Mouse (Mus musculus) liver, adult 2 months (tissue): ENCODE measurements at regions not wholly inside any gene's neighbourhood (a gene's known extent, or its start where the extent isn't known, plus 50 kb on each side); places are given as distances from the start of the nearest gene placed in this dataset.
A peak's percentile ranks its signal among the peaks of the same experiment; 100 is the strongest.

Experiments used
- DNase-seq: peaks from one replicate; pipeline ENCODE4 v3.0.0-alpha.2; 2011; ENCODE audit warnings: low read depth, low spot score; ENCODE audit errors: extremely low read depth
- H3K27ac ChIP-seq: fragments of 200-500 bp; replicated peaks from 2 replicates; pipeline ENCODE4 v1.5.1; 2012; ENCODE audit warnings: low read depth, mild to moderate bottlenecking, control low read depth, inconsistent platforms, low read length; ENCODE audit not compliant: insufficient read depth
- H3K27me3 ChIP-seq: fragments of 200-500 bp; 2 replicates; pipeline ENCODE4 v1.6.1; 2012; ENCODE audit warnings: mild to moderate bottlenecking, moderate library complexity, low read length, inconsistent platforms; ENCODE audit not compliant: control insufficient read depth, insufficient read depth
- H3K36me3 ChIP-seq: fragments of 200-500 bp; 2 replicates; pipeline ENCODE4 v1.6.1; 2012; ENCODE audit warnings: low read length, inconsistent platforms; ENCODE audit not compliant: control insufficient read depth, insufficient read depth
- H3K4me1 ChIP-seq: fragments of 200-500 bp; 2 replicates; pipeline ENCODE4 v1.6.1; 2011; ENCODE audit warnings: low read length; ENCODE audit not compliant: control insufficient read depth, insufficient read depth
- H3K4me3 ChIP-seq: fragments of 200-500 bp; 2 replicates; pipeline ENCODE4 v1.5.1; 2011; ENCODE audit warnings: low read depth, mild to moderate bottlenecking, control low read depth, low read length, moderate library complexity; ENCODE audit not compliant: insufficient read depth
- H3K79me2 ChIP-seq: fragments of 200-500 bp; 2 replicates; pipeline ENCODE4 v1.6.1; 2012; ENCODE audit warnings: inconsistent platforms, mild to moderate bottlenecking, low read length, moderate library complexity; ENCODE audit not compliant: control insufficient read depth, insufficient read depth
- H3K9ac ChIP-seq: fragments of 200-500 bp; 2 replicates; pipeline ENCODE4 v1.6.1; 2012; ENCODE audit warnings: low read depth, mild to moderate bottlenecking, control low read depth, inconsistent platforms, low read length
- CTCF ChIP-seq: fragments of 200-500 bp; IDR thresholded peaks from 2 replicates; pipeline ENCODE4 v1.5.1; 2011; ENCODE audit warnings: low read depth, low read length, control low read depth
- POLR2A ChIP-seq: fragments of 200-500 bp; IDR thresholded peaks from 2 replicates; pipeline ENCODE4 v1.6.1; 2011; ENCODE audit warnings: low read length, control low read depth; ENCODE audit not compliant: insufficient read depth; ENCODE audit errors: extremely low read depth
- WGBS: fragments of 180-500 bp; shearing (Covaris S2); methylation state at CpG from one replicate; pipeline ENCODE4 v1.1.7; 2018; 5-methylcytosine and 5-hydroxymethylcytosine counted together

GRCm38 (mm10) chr13:113536306-113536705, 82.1 kb downstream of the Snx18 start:
- 26% methylated on average over 4 of the region's 4 CpGs for WGBS
- Histone ChIP-seq H3K9ac (no peak overlapping the region), H3K79me2 (no peaks in the 10 kb centered on the region), H3K4me1 (peaks cover 16% of the 10 kb centered on the region), H3K27me3 (no peaks in the 10 kb centered on the region), H3K27ac (peak overlapping the region; percentile 69), H3K36me3 (no peaks in the 10 kb centered on the region), H3K4me3 (no peak overlapping the region)
- DNase-seq, result peak; percentile 90
- TF ChIP-seq CTCF, result no peak
- TF ChIP-seq POLR2A, result no peak

GRCm38 (mm10) chr13:113534664-113535455, 83.5 kb downstream of the Snx18 start:
- Histone ChIP-seq H3K9ac (no peak overlapping the region), H3K27ac (no peak overlapping the region), H3K36me3 (no peaks in the 10 kb centered on the region), H3K4me1 (peaks cover 17% of the 10 kb centered on the region), H3K79me2 (no peaks in the 10 kb centered on the region), H3K27me3 (no peaks in the 10 kb centered on the region), H3K4me3 (no peak overlapping the region)
- peak; percentile 68 for DNase-seq
- TF ChIP-seq CTCF, result no peak
- TF ChIP-seq POLR2A, result no peak
- 64% methylated on average over 8 of the region's 8 CpGs for WGBS

- 85% methylated on average over 4 of the region's 4 CpGs for WGBS
- Histone ChIP-seq H3K27ac (no peak overlapping the region), H3K36me3 (no peaks in the 10 kb centered on the region), H3K27me3 (no peaks in the 10 kb centered on the region), H3K4me1 (peaks cover 22% of the 10 kb centered on the region), H3K4me3 (no peak overlapping the region), H3K9ac (no peak overlapping the region), H3K79me2 (no peaks in the 10 kb centered on the region)
- TF ChIP-seq CTCF (no peak), POLR2A (no peak)
- no peak for DNase-seq
Measured at GRCm38 (mm10) chr13:113533884-113534445, 84.4 kb downstream of the Snx18 start.

GRCm38 (mm10) chr13:113526997-113527396, 91.4 kb downstream of the Snx18 start:
- peaks cover 13% of the 10 kb centered on the region for H3K4me1 ChIP-seq
- no peak for TF ChIP-seq CTCF
- no peak for TF ChIP-seq POLR2A
- H3K9ac ChIP-seq, result 0 out of 2 replicates have a peak overlapping the region, but pooled peaks have one; percentile 40
- H3K4me3 ChIP-seq, result peak overlapping the region; percentile 16; the same call in 1 of the 2 replicates
- peak overlapping the region; percentile 58 for H3K27ac ChIP-seq
- no peaks in the 10 kb centered on the region for H3K36me3 ChIP-seq
- whole genome bisulfite sequencing, result 15% methylated on average over 6 of the region's 6 CpGs
- no peaks in the 10 kb centered on the region for H3K27me3 ChIP-seq
- H3K79me2 ChIP-seq, result no peaks in the 10 kb centered on the region
- DNase-seq, result peak; percentile 83

- Histone ChIP-seq H3K36me3 (no peaks in the 10 kb centered on the region), H3K9ac (no peak overlapping the region), H3K4me3 (no peak overlapping the region), H3K4me1 (peaks cover 10% of the 10 kb centered on the region), H3K79me2 (no peaks in the 10 kb centered on the region), H3K27ac (no peak overlapping the region), H3K27me3 (no peaks in the 10 kb centered on the region)
- 81% methylated on average over 5 of the region's 5 CpGs for WGBS
- no peak for TF ChIP-seq CTCF
- TF ChIP-seq POLR2A, result no peak
- DNase-seq, result no peak
Measured at GRCm38 (mm10) chr13:113523503-113523902, 94.9 kb downstream of the Snx18 start.

GRCm38 (mm10) chr13:113518144-113518543, 100.2 kb downstream of the Snx18 start:
- peak; percentile 89 for DNase-seq

More at GRCm38 (mm10) chr13:113518144-113518543, 100.2 kb downstream of the Snx18 start:
- H3K9ac ChIP-seq, result no peak overlapping the region
- H3K36me3 ChIP-seq, result no peaks in the 10 kb centered on the region
- TF ChIP-seq POLR2A (no peak), CTCF (no peak)
- H3K27me3 ChIP-seq, result no peaks in the 10 kb centered on the region
- H3K4me3 ChIP-seq, result no peak overlapping the region
- WGBS, result 27% methylated on average over 6 of the region's 6 CpGs
- H3K4me1 ChIP-seq, result peaks cover 7% of the 10 kb centered on the region
- H3K27ac ChIP-seq, result peak overlapping the region; percentile 40; the same call in 1 of the 2 replicates
- H3K79me2 ChIP-seq, result no peaks in the 10 kb centered on the region
